Mouse (Mus musculus): ENCODE data around the gene Atn1. TPM values are rescaled to one million over a fixed set of nuclear protein-coding genes. Genes with fewer than 3 reads are reported as not detected.

Atn1 gene
- polyA plus RNA-seq, 1 experiment = 63.3 TPM

- TF ChIP-seq POLR2A (IDR thresholded peaks at IDR 0.05; ENCODE audit: extremely low read depth, insufficient read depth, low read length) = no peak
- no peak for TF ChIP-seq CTCF (IDR thresholded peaks at IDR 0.05; ENCODE audit: extremely low read depth, insufficient read depth, low read length)
- Histone ChIP-seq H3K27ac (ENCODE audit: insufficient read depth, low read length) (no peak overlapping the region), H3K4me3 (ENCODE audit: insufficient read depth, low read length) (no peak overlapping the region), H3K4me1 (ENCODE audit: control insufficient read depth, insufficient read depth, low read length) (no peaks in the 10 kb centered on the region; the same call in 1 of the 2 replicates)
These were observed 37.6 kb downstream of the Atn1 start for GRCm38 (mm10) chr6:124718703-124719102.

- peaks cover 4% of the 10 kb centered on the region; the same call in 1 of the 2 replicates for H3K4me1 ChIP-seq (ENCODE audit: control insufficient read depth, insufficient read depth, low read length)
- TF ChIP-seq CTCF (IDR thresholded peaks at IDR 0.05; ENCODE audit: extremely low read depth, insufficient read depth, low read length) = no peak
- no peak for TF ChIP-seq POLR2A (IDR thresholded peaks at IDR 0.05; ENCODE audit: extremely low read depth, insufficient read depth, low read length)
- no peak overlapping the region for H3K27ac ChIP-seq (ENCODE audit: insufficient read depth, low read length)
These were observed 38.4 kb downstream of the Atn1 start for GRCm38 (mm10) chr6:124717968-124718367.

GRCm38 (mm10) chr6:124716864-124717490, 39.3 kb downstream of the Atn1 start:
- no peak overlapping the region for H3K27ac ChIP-seq (ENCODE audit: insufficient read depth, low read length)

More at GRCm38 (mm10) chr6:124717968-124718367, 38.4 kb downstream of the Atn1 start:
- no peak overlapping the region for H3K4me3 ChIP-seq (ENCODE audit: insufficient read depth, low read length)

GRCm38 (mm10) chr6:124712918-124713317, 43.4 kb downstream of the Atn1 start:
- TF ChIP-seq POLR2A (IDR thresholded peaks at IDR 0.05; ENCODE audit: extremely low read depth, insufficient read depth, low read length) = no peak
- TF ChIP-seq CTCF (IDR thresholded peaks at IDR 0.05; ENCODE audit: extremely low read depth, insufficient read depth, low read length) = no peak
- peak overlapping the region; percentile 68 for H3K4me3 ChIP-seq (ENCODE audit: insufficient read depth, low read length)
- peaks cover 4% of the 10 kb centered on the region; the same call in 1 of the 2 replicates for H3K4me1 ChIP-seq (ENCODE audit: control insufficient read depth, insufficient read depth, low read length)
- H3K27ac ChIP-seq (ENCODE audit: insufficient read depth, low read length) = no peak overlapping the region

More at GRCm38 (mm10) chr6:124716864-124717490, 39.3 kb downstream of the Atn1 start:
- Histone ChIP-seq H3K4me3 (ENCODE audit: insufficient read depth, low read length) (no peak overlapping the region), H3K4me1 (ENCODE audit: control insufficient read depth, insufficient read depth, low read length) (peaks cover 4% of the 10 kb centered on the region; the same call in 1 of the 2 replicates)
- TF ChIP-seq CTCF (IDR thresholded peaks at IDR 0.05; ENCODE audit: extremely low read depth, insufficient read depth, low read length) (peak; percentile 52), POLR2A (IDR thresholded peaks at IDR 0.05; ENCODE audit: extremely low read depth, insufficient read depth, low read length) (no peak)

GRCm38 (mm10) chr6:124711824-124712782, 44.2 kb downstream of the Atn1 start, which contains the start of the genes Emg1 and Phb2:
Gene Emg1, minus strand, starts transcription at chr6:124712178.
Gene Phb2, plus strand, starts transcription at chr6:124712336.
- Histone ChIP-seq H3K4me1 (ENCODE audit: control insufficient read depth, insufficient read depth, low read length) (peaks cover 4% of the 10 kb centered on the region; the same call in 1 of the 2 replicates), H3K27ac (ENCODE audit: insufficient read depth, low read length) (0 out of 2 replicates have a peak within 1 kb of the TSS, but pooled peaks have one; percentile 28), H3K4me3 (ENCODE audit: insufficient read depth, low read length) (peak within 1 kb of the TSS; percentile 68)
- peak; percentile 53 for TF ChIP-seq POLR2A (IDR thresholded peaks at IDR 0.05; ENCODE audit: extremely low read depth, insufficient read depth, low read length)
- no peak for TF ChIP-seq CTCF (IDR thresholded peaks at IDR 0.05; ENCODE audit: extremely low read depth, insufficient read depth, low read length)

GRCm38 (mm10) chr6:124708289-124708889, 47.9 kb downstream of the Atn1 start:
- Histone ChIP-seq H3K4me1 (ENCODE audit: control insufficient read depth, insufficient read depth, low read length) (peaks cover 4% of the 10 kb centered on the region; the same call in 1 of the 2 replicates), H3K27ac (ENCODE audit: insufficient read depth, low read length) (no peak overlapping the region), H3K4me3 (ENCODE audit: insufficient read depth, low read length) (no peak overlapping the region)
- TF ChIP-seq CTCF (IDR thresholded peaks at IDR 0.05; ENCODE audit: extremely low read depth, insufficient read depth, low read length) = no peak
- TF ChIP-seq POLR2A (IDR thresholded peaks at IDR 0.05; ENCODE audit: extremely low read depth, insufficient read depth, low read length) = no peak

- TF ChIP-seq CTCF (IDR thresholded peaks at IDR 0.05; ENCODE audit: extremely low read depth, insufficient read depth, low read length) (no peak), POLR2A (IDR thresholded peaks at IDR 0.05; ENCODE audit: extremely low read depth, insufficient read depth, low read length) (no peak)
- Histone ChIP-seq H3K27ac (ENCODE audit: insufficient read depth, low read length) (no peak overlapping the region), H3K4me3 (ENCODE audit: insufficient read depth, low read length) (no peak overlapping the region), H3K4me1 (ENCODE audit: control insufficient read depth, insufficient read depth, low read length) (peaks cover 1% of the 10 kb centered on the region; the same call in 1 of the 2 replicates)
These were observed 50.2 kb downstream of the Atn1 start for GRCm38 (mm10) chr6:124706061-124706627.

GRCm38 (mm10) chr6:124704417-124704816, 51.9 kb downstream of the Atn1 start:
- Histone ChIP-seq H3K27ac (ENCODE audit: insufficient read depth, low read length) (no peak overlapping the region), H3K4me3 (ENCODE audit: insufficient read depth, low read length) (no peak overlapping the region), H3K4me1 (ENCODE audit: control insufficient read depth, insufficient read depth, low read length) (peaks cover 4% of the 10 kb centered on the region)
- TF ChIP-seq CTCF (IDR thresholded peaks at IDR 0.05; ENCODE audit: extremely low read depth, insufficient read depth, low read length) (no peak), POLR2A (IDR thresholded peaks at IDR 0.05; ENCODE audit: extremely low read depth, insufficient read depth, low read length) (no peak)

GRCm38 (mm10) chr6:124703789-124704188, 52.5 kb downstream of the Atn1 start:
- Histone ChIP-seq H3K4me1 (ENCODE audit: control insufficient read depth, insufficient read depth, low read length) (peaks cover 4% of the 10 kb centered on the region), H3K4me3 (ENCODE audit: insufficient read depth, low read length) (no peak overlapping the region), H3K27ac (ENCODE audit: insufficient read depth, low read length) (no peak overlapping the region)
- TF ChIP-seq POLR2A (IDR thresholded peaks at IDR 0.05; ENCODE audit: extremely low read depth, insufficient read depth, low read length) (no peak), CTCF (IDR thresholded peaks at IDR 0.05; ENCODE audit: extremely low read depth, insufficient read depth, low read length) (no peak)
